In genomic region chr13:51191416-51192140, GRCm38 (mm10) we compare ENCODE assay signal across 11 mouse cellular contexts. TPM values are rescaled to one million over a fixed set of nuclear protein-coding genes. Genes with fewer than 3 reads are reported as not detected.
DNase-seq lines count a peak whose midpoint lies in the region; ATAC-seq and TF ChIP-seq lines count a peak whose summit lies in the region.
"Had no signal": no experiment of that assay in that cellular context is flagged by ENCODE, and none has a peak within 500 bp of the region (broad histone marks: within the 10 kb centered on the region; RNA-seq: fewer than 3 reads in every experiment).

No protein-coding gene starts in this region.

- DNase-seq in gastrocnemius, postnatal 10 days, result peak; percentile 21
- no peak for DNase-seq in gastrocnemius, postnatal 4 days (ENCODE audit: low spot score in 2 of 2)
- DNase-seq in midbrain, embryonic 11.5 days (ENCODE audit: low spot score, missing footprints), result peak; percentile 78
- DNase-seq in midbrain, embryonic 10.5 days (ENCODE audit: low spot score), result no peak
- peak; percentile 31 for DNase-seq in adrenal gland, postnatal 25 days
- DNase-seq in lung, postnatal 0 days (ENCODE audit: low spot score), result peak; percentile 78
- DNase-seq in cerebellum, postnatal 36 days, result no peak
- DNase-seq: thymus, adult 2 months had no signal

- H3K4me1 ChIP-seq in midbrain, embryonic 11.5 days (ENCODE audit: control insufficient read depth, insufficient read depth, low read length), result no peaks in the 10 kb centered on the region
- H3K4me1 ChIP-seq in midbrain, embryonic 10.5 days, result no peaks in the 10 kb centered on the region
- H3K4me1 ChIP-seq in lung, postnatal 0 days (ENCODE audit: insufficient read depth, low read depth, low read length), result no peaks in the 10 kb centered on the region
- H3K4me1 ChIP-seq: heart, embryonic 15.5 days had no signal

- no peak for ATAC-seq in midbrain, embryonic 11.5 days (ENCODE audit: low FRiP score)
- no peak for ATAC-seq in lung, postnatal 0 days
- no peak for ATAC-seq in activated CD4-positive, CD25-positive, alpha-beta regulatory T cell, adult 4 months

- TF ChIP-seq CTCF in lung, postnatal 0 days (IDR thresholded peaks at IDR 0.05), result peak; percentile 56

- H3K4me2 ChIP-seq in midbrain, embryonic 11.5 days, result no peak overlapping the region
- no peak overlapping the region for H3K4me2 ChIP-seq in lung, postnatal 0 days (replicated peaks; ENCODE audit: low read depth, low read length)
- H3K4me2 ChIP-seq: heart, embryonic 15.5 days had no signal

- 93% methylated on average over 6 of the region's 6 CpGs for WGBS in midbrain, embryonic 11.5 days
- 92% methylated on average over 6 of the region's 6 CpGs for WGBS in midbrain, embryonic 10.5 days
- WGBS in lung, postnatal 0 days, result 65% methylated on average over 6 of the region's 6 CpGs

- no peak overlapping the region for H3K4me3 ChIP-seq in midbrain, embryonic 11.5 days (ENCODE audit: low read depth, low read length)
- no peak overlapping the region for H3K4me3 ChIP-seq in midbrain, embryonic 10.5 days
- H3K4me3 ChIP-seq in lung, postnatal 0 days (ENCODE audit: low read depth, low read length), result no peak overlapping the region
- H3K4me3 ChIP-seq: heart, embryonic 15.5 days had no signal

- no peaks in the 10 kb centered on the region; the same call in 1 of the 2 replicates for H3K9me3 ChIP-seq in midbrain, embryonic 11.5 days (ENCODE audit: control insufficient read depth, low read length)
- H3K9me3 ChIP-seq in midbrain, embryonic 10.5 days (replicated peaks), result no peaks in the 10 kb centered on the region
- H3K9me3 ChIP-seq in lung, postnatal 0 days (ENCODE audit: low read length), result no peaks in the 10 kb centered on the region
- H3K9me3 ChIP-seq: heart, embryonic 15.5 days had no signal

- no peak overlapping the region for H3K27ac ChIP-seq in midbrain, embryonic 11.5 days (ENCODE audit: low read depth, low read length)
- no peak overlapping the region for H3K27ac ChIP-seq in midbrain, embryonic 10.5 days (replicated peaks)
- no peak overlapping the region for H3K27ac ChIP-seq in lung, postnatal 0 days (ENCODE audit: low read length)
- H3K27ac ChIP-seq: heart, embryonic 15.5 days had no signal

- no peak for TF ChIP-seq EP300 in lung, postnatal 0 days (IDR thresholded peaks at IDR 0.05)

- H3K27me3 ChIP-seq in midbrain, embryonic 11.5 days (ENCODE audit: control insufficient read depth, insufficient read depth, low read length), result no peaks in the 10 kb centered on the region
- H3K27me3 ChIP-seq in midbrain, embryonic 10.5 days (ENCODE audit: low read depth, poor library complexity, severe bottlenecking), result no peaks in the 10 kb centered on the region
- H3K27me3 ChIP-seq in lung, postnatal 0 days (replicated peaks; ENCODE audit: insufficient read depth, low read length), result no peaks in the 10 kb centered on the region
- H3K27me3 ChIP-seq: heart, embryonic 15.5 days had no signal

- H3K36me3 ChIP-seq in midbrain, embryonic 11.5 days (ENCODE audit: control insufficient read depth, insufficient read depth, low read length), result no peaks in the 10 kb centered on the region
- no peaks in the 10 kb centered on the region for H3K36me3 ChIP-seq in midbrain, embryonic 10.5 days
- no peaks in the 10 kb centered on the region for H3K36me3 ChIP-seq in lung, postnatal 0 days (ENCODE audit: insufficient read depth, low read length)
- H3K36me3 ChIP-seq: heart, embryonic 15.5 days had no signal

- no peak overlapping the region for H3K9ac ChIP-seq in midbrain, embryonic 11.5 days (ENCODE audit: low read length)
- no peak overlapping the region for H3K9ac ChIP-seq in lung, postnatal 0 days (replicated peaks; ENCODE audit: low read depth)
- H3K9ac ChIP-seq: heart, embryonic 15.5 days had no signal

RNA-seq across cellular contexts. Expression of gene Nxnl2, which starts 20.8 kb away (rescaled TPM):
- total RNA-seq in gastrocnemius, postnatal 10 days (2021), result under 1 TPM; 0.61 to 0.70 TPM
- 1 to 10 TPM in 1 of 2 experiments, under 1 TPM in 1; 0.54 to 1.0 TPM for total RNA-seq in gastrocnemius, postnatal 4 days (2021)
- polyA plus RNA-seq in midbrain, embryonic 11.5 days (2014; fragmentation: Nextera tagmentation; extraction: Ambion mirVana), result 0.29 and 0.51 TPM in 2 replicates
- 0.30 and 0.70 TPM in 2 replicates for polyA plus RNA-seq in midbrain, embryonic 10.5 days (2016; fragmentation: Nextera tagmentation; extraction: Ambion mirVana)
- total RNA-seq in adrenal gland, postnatal 25 days (2021), result 0.30 TPM in 1 of 2 replicates, not detected in the other
- polyA plus RNA-seq in lung, postnatal 0 days (2015; fragmentation: Nextera tagmentation; extraction: Ambion mirVana), result 1.0 and 1.3 TPM in 2 replicates
- under 1 TPM; 0.34 to 0.42 TPM for polyA plus RNA-seq in activated CD4-positive, CD25-positive, alpha-beta regulatory T cell, adult 4 months (2017; shearing (Covaris generic))
- total RNA-seq: common myeloid progenitor, adult 5-6 weeks had no signal

Comparison
In these comparisons a context has a peak if more than half of its experiments do, and no peak if none do; other contexts are left out.
1. DNase-seq: peak in gastrocnemius, postnatal 10 days (single experiment), midbrain, embryonic 11.5 days (single experiment), adrenal gland, postnatal 25 days (single experiment) and lung, postnatal 0 days (single experiment); none in gastrocnemius, postnatal 4 days (0 of 2), midbrain, embryonic 10.5 days (single experiment) and cerebellum, postnatal 36 days (0 of 2).